Mouse (Mus musculus) heart, adult 11 months (tissue): ENCODE data around the gene Gtpbp1.
"Not testable (repeated sequence)": the region's sequence is repeated elsewhere in the genome, so short reads cannot be mapped to it uniquely, and the experiment has no call there.

Source experiments
- DNase-seq: peaks from one replicate; pipeline ENCODE4 v3.0.0; 2022

Gene Gtpbp1

GRCm38 (mm10) chr15:79690426-79691022 lies at the start of gene Gtpbp1:
Gene Gtpbp1, plus strand, starts transcription at chr15:79690845.
- peak; percentile 100 for DNase-seq

GRCm38 (mm10) chr15:79641135-79641817 lies 49.4 kb upstream of the Gtpbp1 start:
- DNase-seq: no peak

GRCm38 (mm10) chr15:79645483-79645882 lies 45.2 kb upstream of the Gtpbp1 start:
- DNase-seq: no peak

GRCm38 (mm10) chr15:79648130-79648529 lies 42.5 kb upstream of the Gtpbp1 start:
- DNase-seq: no peak

GRCm38 (mm10) chr15:79650569-79650968 lies 40.1 kb upstream of the Gtpbp1 start:
- no peak for DNase-seq

GRCm38 (mm10) chr15:79651481-79651880 lies 39.2 kb upstream of the Gtpbp1 start:
- no peak for DNase-seq

GRCm38 (mm10) chr15:79656451-79656850 lies 34.2 kb upstream of the Gtpbp1 start:
- DNase-seq: no peak

- DNase-seq: peak; percentile 97
Measured at GRCm38 (mm10) chr15:79657837-79658530, 32.7 kb upstream of the Gtpbp1 start.

- DNase-seq: peak; percentile 99
Measured at GRCm38 (mm10) chr15:79658531-79659375, 31.9 kb upstream of the Gtpbp1 start, which contains the start of the genes Fam227a and Cby1. Gene Fam227a, minus strand, starts transcription at chr15:79658956. Gene Cby1, plus strand, starts transcription at chr15:79659199.

- DNase-seq: peak; percentile 87
Measured at GRCm38 (mm10) chr15:79661852-79662251, 28.8 kb upstream of the Gtpbp1 start.

- no peak for DNase-seq
Measured at GRCm38 (mm10) chr15:79664666-79665065, 26.0 kb upstream of the Gtpbp1 start.

- no peak for DNase-seq
Measured at GRCm38 (mm10) chr15:79669195-79669594, 21.4 kb upstream of the Gtpbp1 start.

GRCm38 (mm10) chr15:79670249-79670971 lies 20.2 kb upstream of the Gtpbp1 start, which contains the start of gene Tomm22:
Gene Tomm22, plus strand, starts transcription at chr15:79670861.
- peak; percentile 99 for DNase-seq

- no peak for DNase-seq
Measured at GRCm38 (mm10) chr15:79670972-79671299, 19.7 kb upstream of the Gtpbp1 start.

- not testable (repeated sequence) for DNase-seq
Measured at GRCm38 (mm10) chr15:79671828-79672348, 18.8 kb upstream of the Gtpbp1 start.

GRCm38 (mm10) chr15:79677936-79678335 lies 12.7 kb upstream of the Gtpbp1 start:
- DNase-seq: no peak

- no peak for DNase-seq
Measured at GRCm38 (mm10) chr15:79681973-79682372, 8.7 kb upstream of the Gtpbp1 start.

GRCm38 (mm10) chr15:79683146-79683545 lies 7.5 kb upstream of the Gtpbp1 start:
- DNase-seq: no peak

- peak; percentile 90 for DNase-seq
Measured at GRCm38 (mm10) chr15:79683707-79684465, 6.8 kb upstream of the Gtpbp1 start.

- no peak for DNase-seq
Measured at GRCm38 (mm10) chr15:79684616-79685015, 6.0 kb upstream of the Gtpbp1 start.

- no peak for DNase-seq
Measured at GRCm38 (mm10) chr15:79685141-79685641, 5.5 kb upstream of the Gtpbp1 start.
